Mouse (Mus musculus) hindbrain, embryonic 12.5 days (tissue): ENCODE measurements around the gene Sema4g. TPM values are rescaled to one million over a fixed set of nuclear protein-coding genes. Genes with fewer than 3 reads are reported as not detected.
A peak's percentile ranks its signal among the peaks of the same experiment; 100 is the strongest.

Experiments used
- ATAC-seq: fragments of 200-750 bp; cut with Nextera tagmentation; 2 replicates; pipeline ENCODE4 v1.8.0; 2017; ENCODE audit warnings: moderate TSS enrichment; ENCODE audit not compliant: low FRiP score
- H3K27ac ChIP-seq: fragments of 300-500 bp; sonication (generic); 2 replicates; pipeline ENCODE4 v1.5.1; 2016; ENCODE audit warnings: mild to moderate bottlenecking
- H3K27me3 ChIP-seq: fragments of 300-500 bp; sonication (generic); 2 replicates; pipeline ENCODE4 v1.6.1; 2016; ENCODE audit warnings: mild to moderate bottlenecking
- H3K36me3 ChIP-seq: fragments of 300-500 bp; sonication (generic); 2 replicates; pipeline ENCODE4 v1.6.1; 2016; ENCODE audit warnings: mild to moderate bottlenecking
- H3K4me1 ChIP-seq: fragments of 300-500 bp; sonication (generic); 2 replicates; pipeline ENCODE4 v1.6.1; 2016
- H3K4me2 ChIP-seq: fragments of 300-500 bp; sonication (generic); replicated peaks from 2 replicates; pipeline ENCODE4 v1.6.1; 2016; ENCODE audit warnings: mild to moderate bottlenecking
- H3K4me3 ChIP-seq: fragments of 300-500 bp; sonication (generic); 2 replicates; pipeline ENCODE4 v1.5.1; 2016; ENCODE audit warnings: mild to moderate bottlenecking
- H3K9ac ChIP-seq: fragments of 300-500 bp; sonication (generic); 2 replicates; pipeline ENCODE4 v1.6.1; 2016; ENCODE audit warnings: mild to moderate bottlenecking, moderate library complexity
- H3K9me3 ChIP-seq: fragments of 300-500 bp; sonication (generic); replicated peaks from 2 replicates; pipeline ENCODE4 v1.6.1; 2016; ENCODE audit warnings: mild to moderate bottlenecking
- WGBS: fragments of 180-500 bp; shearing (Covaris S2); methylation state at CpG from one replicate; pipeline ENCODE4 v1.1.7; 2016; 5-methylcytosine and 5-hydroxymethylcytosine counted together
- polyA plus RNA-seq: library from polyadenylated mRNA; unstranded; fragments of >200 nt; fragmentation: Nextera tagmentation; extraction: Ambion mirVana; gene quantifications from 2 replicates; pipeline ENCODE4 v1.2.1, GENCODE M21; 2016

Sema4g gene
- polyA plus RNA-seq, 1 experiment from 2014 or later: 11.4 TPM

DNA sequence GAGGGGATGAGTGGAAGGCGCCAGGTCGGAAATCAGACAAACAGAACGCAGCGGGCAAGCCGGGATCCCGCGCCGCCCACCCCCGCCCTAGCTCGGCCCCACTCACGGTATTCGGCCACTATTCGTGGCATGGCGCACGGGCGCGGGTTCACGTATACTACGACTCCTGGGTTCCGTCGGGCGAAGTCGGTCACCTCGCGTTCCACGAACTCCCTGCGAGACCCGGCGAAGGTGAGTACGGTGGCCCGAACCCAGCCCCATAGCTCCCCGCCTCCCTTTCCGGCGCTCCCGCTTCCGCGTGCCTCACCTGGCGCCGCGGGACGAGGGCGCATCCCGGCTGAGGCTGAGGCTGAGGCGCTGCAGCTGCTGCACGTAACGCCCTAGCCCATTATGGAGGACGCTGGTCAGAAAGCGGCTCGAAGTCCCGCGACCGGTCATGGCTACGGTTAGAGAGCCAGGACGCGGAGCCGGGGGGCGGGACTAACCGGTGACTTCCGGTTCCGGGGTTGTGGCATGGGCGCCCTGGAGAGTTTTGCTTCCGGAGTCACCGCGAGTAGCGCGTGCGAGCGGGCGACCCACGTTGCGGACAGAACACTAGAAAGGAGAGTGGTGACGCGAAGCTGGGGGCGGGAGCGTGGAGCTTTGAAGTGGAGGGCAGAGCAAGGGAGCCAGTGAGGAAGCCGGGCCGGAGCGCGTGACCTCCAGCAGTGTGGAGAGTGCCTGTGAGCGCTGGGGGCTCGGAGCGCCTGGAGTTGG lies 17.2 kb downstream of the Sema4g start, which contains the start of gene Mrpl43:
Gene Mrpl43 (minus strand): TSS at position 486 of the 756 bp plus-strand sequence.
- peak within 1 kb of the TSS; percentile 97 for H3K4me3 ChIP-seq
- H3K9me3 ChIP-seq: no peaks in the 10 kb centered on the region
- H3K4me2 ChIP-seq: peak within 1 kb of the TSS; percentile 96
- peaks cover 20% of the 10 kb centered on the region for H3K4me1 ChIP-seq
- H3K9ac ChIP-seq: peak within 1 kb of the TSS; percentile 89
- H3K27ac ChIP-seq: peak within 1 kb of the TSS; percentile 84
- peak; percentile 92 for ATAC-seq
- WGBS: under 1% methylated on average over 82 of the region's 82 CpGs
- H3K36me3 ChIP-seq: peaks cover 52% of the 10 kb centered on the region
- no peaks in the 10 kb centered on the region for H3K27me3 ChIP-seq

DNA sequence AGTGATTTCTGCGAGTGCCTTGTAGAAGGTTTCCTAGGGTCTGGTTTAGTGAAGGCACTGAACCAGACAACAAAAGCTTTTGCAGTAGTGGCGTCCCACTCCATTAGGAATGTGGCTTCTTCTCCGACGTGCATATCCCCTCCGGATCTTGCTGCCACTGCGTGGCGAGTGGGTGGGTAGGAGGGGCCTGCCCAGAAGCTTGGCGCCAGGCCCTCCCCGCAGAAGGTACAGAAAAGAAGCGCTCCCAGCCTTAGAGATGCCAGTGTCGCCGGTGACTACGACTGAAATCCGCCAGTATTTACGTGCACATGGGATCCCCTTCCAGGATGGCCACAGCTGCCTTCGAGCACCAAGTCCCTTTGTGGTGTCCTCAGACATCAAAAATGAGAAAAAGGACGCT lies 18.1 kb downstream of the Sema4g start:
- H3K27me3 ChIP-seq: no peaks in the 10 kb centered on the region
- 40% methylated on average over 17 of the region's 17 CpGs for WGBS
- H3K4me1 ChIP-seq: peaks cover 20% of the 10 kb centered on the region
- H3K4me3 ChIP-seq: peak overlapping the region; percentile 97
- peak overlapping the region; percentile 89 for H3K9ac ChIP-seq
- H3K9me3 ChIP-seq: no peaks in the 10 kb centered on the region
- no peak for ATAC-seq
- H3K27ac ChIP-seq: 0 out of 2 replicates have a peak overlapping the region, but pooled peaks have one; percentile 84
- H3K4me2 ChIP-seq: peak overlapping the region; percentile 96
- peaks cover 52% of the 10 kb centered on the region for H3K36me3 ChIP-seq

DNA sequence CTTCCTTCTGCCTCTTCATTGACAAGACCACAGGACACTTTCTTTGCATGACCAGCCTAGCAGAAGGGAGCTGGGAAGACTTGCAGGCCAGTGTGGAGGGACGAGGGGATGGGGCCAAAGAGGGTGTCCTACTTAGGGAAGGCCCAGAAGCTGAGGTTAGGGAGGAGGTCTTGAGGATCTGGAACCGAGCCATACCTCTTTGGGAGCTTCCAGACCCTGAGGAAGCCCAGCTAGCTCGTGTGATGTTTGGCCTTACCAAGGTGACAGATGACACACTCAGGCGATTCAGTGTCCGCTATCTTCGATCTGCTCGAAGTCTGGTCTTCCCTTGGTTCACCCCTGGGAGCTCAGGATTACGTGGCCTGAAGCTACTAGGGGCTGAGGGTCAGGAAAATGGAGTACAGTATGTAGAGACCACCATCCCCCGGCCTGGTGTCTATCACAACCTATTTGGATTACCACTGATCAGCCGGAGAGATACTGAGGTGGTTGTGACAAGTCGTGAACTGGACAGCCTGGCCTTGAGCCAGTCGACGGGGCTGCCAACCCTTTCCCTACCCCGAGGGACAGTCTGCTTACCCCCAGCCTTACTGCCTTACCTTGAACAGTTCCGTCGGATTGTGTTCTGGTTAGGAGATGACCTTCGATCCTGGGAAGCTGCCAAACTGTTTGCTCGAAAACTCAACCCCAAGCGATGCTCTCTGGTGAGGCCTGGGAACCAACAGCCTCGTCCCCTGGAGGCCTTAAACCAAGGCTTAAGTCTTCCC lies 18.7 kb downstream of the Sema4g start:
- Histone ChIP-seq H3K9me3 (no peaks in the 10 kb centered on the region), H3K9ac (peak overlapping the region; percentile 89), H3K4me2 (peak overlapping the region; percentile 96), H3K27ac (no peak overlapping the region), H3K27me3 (no peaks in the 10 kb centered on the region), H3K4me3 (peak overlapping the region; percentile 97), H3K36me3 (peaks cover 49% of the 10 kb centered on the region), H3K4me1 (peaks cover 23% of the 10 kb centered on the region)
- 94% methylated on average over 20 of the region's 20 CpGs for WGBS
- no peak for ATAC-seq

GRCm38 (mm10) chr19:45010646-45011045 lies 21.7 kb downstream of the Sema4g start:
- WGBS: 94% methylated on average over 4 of the region's 4 CpGs
- Histone ChIP-seq H3K9ac (no peak overlapping the region), H3K4me2 (no peak overlapping the region), H3K36me3 (peaks cover 28% of the 10 kb centered on the region), H3K27me3 (peaks cover 4% of the 10 kb centered on the region; the same call in 1 of the 2 replicates), H3K9me3 (no peaks in the 10 kb centered on the region), H3K4me3 (no peak overlapping the region), H3K4me1 (peaks cover 31% of the 10 kb centered on the region), H3K27ac (no peak overlapping the region)
- no peak for ATAC-seq

- Histone ChIP-seq H3K4me2 (no peak overlapping the region), H3K4me1 (peaks cover 41% of the 10 kb centered on the region), H3K9ac (no peak overlapping the region), H3K4me3 (no peak overlapping the region), H3K9me3 (no peaks in the 10 kb centered on the region), H3K27me3 (peaks cover 4% of the 10 kb centered on the region; the same call in 1 of the 2 replicates), H3K27ac (peak overlapping the region; percentile 64), H3K36me3 (peaks cover 28% of the 10 kb centered on the region)
- 84% methylated on average over 8 of the region's 8 CpGs for WGBS
- no peak for ATAC-seq
These were observed 23.3 kb downstream of the Sema4g start for GRCm38 (mm10) chr19:45012219-45012618.

- Histone ChIP-seq H3K36me3 (peaks cover 28% of the 10 kb centered on the region), H3K4me1 (peaks cover 39% of the 10 kb centered on the region), H3K9ac (no peak overlapping the region), H3K4me3 (no peak overlapping the region), H3K9me3 (no peaks in the 10 kb centered on the region), H3K4me2 (no peak overlapping the region), H3K27me3 (peaks cover 4% of the 10 kb centered on the region; the same call in 1 of the 2 replicates), H3K27ac (peak overlapping the region; percentile 64)
- WGBS: 46% methylated on average over 6 of the region's 6 CpGs
- no peak for ATAC-seq
These were observed 23.7 kb downstream of the Sema4g start for GRCm38 (mm10) chr19:45012636-45013035.

DNA sequence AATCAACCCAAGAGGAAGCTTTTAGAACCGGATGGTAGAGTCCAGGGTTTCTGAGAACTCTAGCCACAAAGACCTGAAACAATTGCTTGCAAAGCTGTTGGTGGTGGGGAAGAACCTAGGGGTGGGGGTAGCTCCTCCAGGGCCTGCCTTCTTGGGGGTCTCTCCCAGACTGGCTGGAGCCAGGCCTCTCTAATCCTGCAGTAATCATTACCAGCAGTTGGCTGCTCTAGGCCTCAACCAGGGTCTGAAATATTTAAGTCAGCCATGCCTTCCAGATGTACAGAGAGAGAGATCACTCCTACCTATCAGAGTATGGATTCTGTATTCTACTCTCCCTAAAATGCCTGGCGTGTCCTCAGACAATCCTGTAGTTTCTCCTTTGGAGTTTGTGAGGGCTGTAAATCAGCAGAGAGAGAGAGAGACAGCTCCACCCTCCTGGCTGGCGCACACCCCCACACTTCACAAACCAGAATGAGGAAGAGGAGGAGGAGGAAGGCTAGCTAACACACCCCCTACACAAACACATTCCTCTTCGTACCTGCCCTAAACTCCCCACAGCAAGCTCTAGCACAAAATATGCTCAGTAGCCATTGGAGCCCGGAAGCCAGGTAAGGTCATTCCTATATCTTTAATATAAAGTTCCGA lies 24.8 kb downstream of the Sema4g start:
- Histone ChIP-seq H3K4me2 (no peak overlapping the region), H3K36me3 (peaks cover 24% of the 10 kb centered on the region), H3K4me3 (no peak overlapping the region), H3K9ac (no peak overlapping the region), H3K27me3 (peaks cover 4% of the 10 kb centered on the region; the same call in 1 of the 2 replicates), H3K9me3 (no peaks in the 10 kb centered on the region), H3K27ac (no peak overlapping the region), H3K4me1 (peaks cover 40% of the 10 kb centered on the region)
- no peak for ATAC-seq
- 72% methylated on average over 6 of the region's 6 CpGs for WGBS

DNA sequence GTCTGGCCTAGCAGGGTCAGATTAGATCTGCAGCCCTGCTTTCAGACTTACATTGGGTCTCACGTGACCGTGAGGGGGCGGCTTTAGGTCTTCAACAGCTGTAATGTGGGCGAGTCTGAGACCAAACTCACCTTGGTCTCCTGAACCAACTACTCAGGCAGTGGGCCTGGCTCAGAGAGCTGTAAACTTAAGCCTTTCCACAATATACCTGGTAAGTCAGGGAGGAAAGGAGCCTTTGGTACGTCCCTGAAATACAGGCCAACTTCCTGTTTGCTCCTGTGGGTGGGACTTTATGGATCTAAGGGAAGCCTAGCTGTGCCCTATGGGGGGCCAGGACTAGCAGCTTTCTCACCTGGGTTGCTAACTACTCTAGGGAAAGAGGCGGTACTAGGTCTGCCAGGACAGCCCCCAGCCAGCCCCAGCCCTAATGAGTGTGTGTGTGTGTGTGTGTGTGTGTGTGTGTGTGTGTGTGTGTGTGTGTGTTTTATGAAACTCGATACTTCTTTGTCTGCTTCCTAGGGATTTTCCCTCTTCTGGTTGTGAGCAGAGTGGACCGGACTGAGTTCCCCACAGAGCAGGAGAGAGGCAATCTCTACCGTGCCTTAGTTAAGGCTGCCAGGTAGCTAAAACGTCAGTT lies 25.6 kb downstream of the Sema4g start, which contains the start of gene Lzts2:
Gene Lzts2 (plus strand): TSS at position 80 of the 637 bp plus-strand sequence.
- peaks cover 4% of the 10 kb centered on the region; the same call in 1 of the 2 replicates for H3K27me3 ChIP-seq
- H3K4me2 ChIP-seq: peak within 1 kb of the TSS; percentile 91
- no peak for ATAC-seq
- H3K36me3 ChIP-seq: peaks cover 24% of the 10 kb centered on the region
- H3K9me3 ChIP-seq: no peaks in the 10 kb centered on the region
- H3K4me1 ChIP-seq: peaks cover 48% of the 10 kb centered on the region
- peak within 1 kb of the TSS; percentile 60 for H3K4me3 ChIP-seq
- WGBS: 10% methylated on average over 10 of the region's 10 CpGs
- peak within 1 kb of the TSS; percentile 59 for H3K9ac ChIP-seq
- H3K27ac ChIP-seq: peak within 1 kb of the TSS; percentile 98

DNA sequence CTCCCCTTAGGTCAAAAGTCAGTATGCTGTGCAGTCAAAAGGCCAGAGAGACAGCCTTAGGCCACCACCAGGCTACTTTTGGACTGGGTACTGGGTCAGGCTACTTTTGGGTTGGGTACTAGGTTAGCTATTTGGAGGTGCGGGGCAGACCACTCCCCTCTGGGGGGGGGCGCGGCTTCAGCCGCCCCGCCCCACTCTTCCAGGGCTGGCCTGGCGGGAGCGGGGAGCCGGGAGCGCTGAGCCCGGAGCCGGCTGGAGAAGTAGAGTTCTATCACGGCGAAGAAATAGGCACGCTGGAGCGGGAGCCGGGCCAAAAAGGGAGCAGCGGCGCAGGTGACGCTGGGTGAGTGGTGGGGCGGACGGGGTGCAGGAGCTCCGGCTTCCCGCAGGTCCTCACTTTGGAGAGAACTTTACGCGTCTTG lies 26.1 kb downstream of the Sema4g start:
- no peaks in the 10 kb centered on the region for H3K9me3 ChIP-seq
- H3K9ac ChIP-seq: peak overlapping the region; percentile 59
- peak overlapping the region; percentile 98; the same call in 1 of the 2 replicates for H3K27ac ChIP-seq
- peaks cover 52% of the 10 kb centered on the region for H3K4me1 ChIP-seq
- peaks cover 24% of the 10 kb centered on the region for H3K36me3 ChIP-seq
- 1% methylated on average over 25 of the region's 25 CpGs for WGBS
- H3K4me3 ChIP-seq: peak overlapping the region; percentile 60
- H3K27me3 ChIP-seq: peaks cover 4% of the 10 kb centered on the region; the same call in 1 of the 2 replicates
- ATAC-seq: no peak
- peak overlapping the region; percentile 91 for H3K4me2 ChIP-seq

GRCm38 (mm10) chr19:45015518-45016281 lies 26.8 kb downstream of the Sema4g start:
- ATAC-seq: peak; percentile 29
- peaks cover 60% of the 10 kb centered on the region for H3K4me1 ChIP-seq
- WGBS: 0% methylated on average over 34 of the region's 34 CpGs

More at GRCm38 (mm10) chr19:45015518-45016281, 26.8 kb downstream of the Sema4g start:
- peak overlapping the region; percentile 91 for H3K4me2 ChIP-seq
- no peaks in the 10 kb centered on the region for H3K9me3 ChIP-seq
- peak overlapping the region; percentile 59 for H3K9ac ChIP-seq
- peak overlapping the region; percentile 98 for H3K27ac ChIP-seq
- peaks cover 17% of the 10 kb centered on the region for H3K36me3 ChIP-seq
- peak overlapping the region; percentile 60 for H3K4me3 ChIP-seq
- peaks cover 4% of the 10 kb centered on the region; the same call in 1 of the 2 replicates for H3K27me3 ChIP-seq
